Mouse (Mus musculus) megakaryocyte, embryonic 14.5 days (primary cell): ENCODE measurements around the gene Pak2.

ENCODE experiments used
- FLI1 ChIP-seq: IDR thresholded peaks from 2 replicates; pipeline ENCODE4 v1.6.1; 2012; ENCODE audit warnings: low read length, inconsistent platforms, mixed read lengths
- GATA1 ChIP-seq: IDR thresholded peaks from 3 replicates; pipeline ENCODE4 v1.6.1; 2012; ENCODE audit warnings: mixed read lengths, low read length, inconsistent platforms, borderline replicate concordance

DNA sequence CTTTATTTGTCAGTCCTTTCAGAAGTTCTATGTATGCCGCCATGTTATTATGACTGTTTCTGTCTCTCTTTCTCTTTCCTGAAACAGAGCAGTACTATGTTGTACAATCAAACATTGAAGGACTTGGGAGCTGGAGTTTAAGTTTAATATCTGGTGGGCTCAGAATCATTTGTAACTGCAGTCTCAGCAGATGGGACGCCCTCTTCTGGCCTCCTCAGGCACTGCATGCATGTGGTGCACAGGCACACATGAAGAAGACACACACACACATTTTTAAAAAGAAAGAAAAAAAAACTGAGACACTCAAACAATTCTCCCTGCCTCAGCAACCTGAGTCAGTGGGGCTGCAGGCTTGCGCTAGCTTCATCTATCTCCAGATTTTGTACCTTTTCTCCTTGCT, 41.3 kb upstream of the Pak2 start:
- TF ChIP-seq FLI1 (no peak), GATA1 (no peak)
